Comparison of ENCODE assay signal across 15 mouse cellular contexts in the genomic region with DNA sequence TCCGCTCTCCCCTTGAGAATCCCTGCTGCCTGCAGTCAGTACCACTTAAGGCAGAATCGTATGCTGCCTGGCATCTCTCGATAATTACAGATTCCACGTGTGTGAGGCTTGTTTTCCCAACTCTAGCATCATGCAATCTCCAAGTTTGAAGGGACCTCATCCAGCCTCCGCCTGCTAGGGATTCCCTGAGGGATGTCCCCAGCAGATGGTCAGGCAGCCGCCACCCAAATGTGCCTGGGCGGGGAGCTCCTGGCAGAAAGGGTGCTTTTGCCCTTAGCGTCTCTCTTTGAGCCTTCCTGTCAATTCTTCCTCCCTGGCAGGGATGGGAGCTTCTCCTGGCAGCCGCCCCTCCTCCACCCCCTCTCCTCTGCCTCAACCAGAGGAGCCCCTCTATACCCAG. TPM values are rescaled to one million over a fixed set of nuclear protein-coding genes. Genes with fewer than 3 reads are reported as not detected.
DNase-seq lines count a peak whose midpoint lies in the region; ATAC-seq lines count a peak whose summit lies in the region.
"Had no signal": no experiment of that assay in that cellular context is flagged by ENCODE, and none has a peak within 500 bp of the region (broad histone marks: within the 10 kb centered on the region; RNA-seq: fewer than 3 reads in every experiment).

No protein-coding gene starts in this region.

- H3K27me3 ChIP-seq in midbrain, embryonic 15.5 days (replicated peaks), result 0 out of 2 replicates have a peak, but pooled peaks cover 6% of the 10 kb centered on the region
- no peaks in the 10 kb centered on the region for H3K27me3 ChIP-seq in midbrain, embryonic 16.5 days (ENCODE audit: control insufficient read depth, insufficient read depth, low read depth, low read length)

- H3K4me1 ChIP-seq in midbrain, embryonic 15.5 days, result peaks cover 26% of the 10 kb centered on the region
- peaks cover 18% of the 10 kb centered on the region for H3K4me1 ChIP-seq in midbrain, embryonic 16.5 days (ENCODE audit: control insufficient read depth, insufficient read depth, low read length)

- 43% methylated on average over 9 of the region's 9 CpGs for WGBS in midbrain, embryonic 15.5 days
- 52% methylated on average over 9 of the region's 9 CpGs for WGBS in midbrain, embryonic 16.5 days

- intact Hi-C loops in left cerebral cortex, postnatal 10 days (cut with DNase I), result no loop called here

- H3K27ac ChIP-seq in midbrain, embryonic 15.5 days, result peak overlapping the region; percentile 3; the same call in 1 of the 2 replicates
- H3K27ac ChIP-seq in midbrain, embryonic 16.5 days (ENCODE audit: low read length), result no peak overlapping the region
- H3K27ac ChIP-seq: embryonic facial prominence, embryonic 12.5 days; kidney, postnatal 0 days; liver, embryonic 14.5 days; macrophage had no signal

- DNase-seq in frontal cortex, postnatal 10 days (ENCODE audit: low spot score in 2 of 2), result peak; percentile 63 to 67
- peak; percentile 65 to 70 for DNase-seq in left cerebral cortex, postnatal 10 days (ENCODE audit: extremely low spot score in 1 of 2, low spot score in 2 of 2)
- DNase-seq in right cerebral cortex, postnatal 4 days, result peak; percentile 61
- no peak for DNase-seq in kidney, postnatal 25 days
- DNase-seq in adrenal gland, adult 2 months, result no peak
- DNase-seq: cerebellum, adult 11-12 months; heart, postnatal 36 days; thymus, postnatal 14 days had no signal

- no peak overlapping the region for H3K9ac ChIP-seq in midbrain, embryonic 15.5 days
- H3K9ac ChIP-seq in midbrain, embryonic 16.5 days (ENCODE audit: low read depth, low read length), result no peak overlapping the region
- H3K9ac ChIP-seq: embryonic facial prominence, embryonic 12.5 days; liver, embryonic 14.5 days had no signal

- H3K36me3 ChIP-seq in midbrain, embryonic 15.5 days (replicated peaks), result no peaks in the 10 kb centered on the region
- 0 out of 2 replicates have a peak, but pooled peaks cover 2% of the 10 kb centered on the region for H3K36me3 ChIP-seq in midbrain, embryonic 16.5 days (ENCODE audit: control insufficient read depth, insufficient read depth, low read length)
- H3K36me3 ChIP-seq: embryonic facial prominence, embryonic 12.5 days had no signal

- no peak for ATAC-seq in midbrain, embryonic 15.5 days (replicated peaks)
- ATAC-seq in midbrain, embryonic 16.5 days, result no peak
- ATAC-seq in activated CD4-positive, CD25-positive, alpha-beta regulatory T cell, adult 4 months, result no peak

- no peaks in the 10 kb centered on the region for H3K9me3 ChIP-seq in midbrain, embryonic 15.5 days
- no peaks in the 10 kb centered on the region for H3K9me3 ChIP-seq in midbrain, embryonic 16.5 days (replicated peaks; ENCODE audit: control insufficient read depth, low read length, poor library complexity, severe bottlenecking)
- H3K9me3 ChIP-seq: embryonic facial prominence, embryonic 12.5 days had no signal

- no peak overlapping the region for H3K4me3 ChIP-seq in midbrain, embryonic 15.5 days
- H3K4me3 ChIP-seq in midbrain, embryonic 16.5 days (ENCODE audit: low read depth, low read length), result no peak overlapping the region
- H3K4me3 ChIP-seq: embryonic facial prominence, embryonic 12.5 days had no signal

- H3K4me2 ChIP-seq in midbrain, embryonic 15.5 days, result no peak overlapping the region
- H3K4me2 ChIP-seq in midbrain, embryonic 16.5 days (ENCODE audit: low read length), result no peak overlapping the region
- H3K4me2 ChIP-seq: embryonic facial prominence, embryonic 12.5 days had no signal

RNA-seq across cellular contexts. Expression of gene Phf12, which starts 22.4 kb away (rescaled TPM):
- 19.2 and 20.7 TPM in 2 replicates for polyA plus RNA-seq in midbrain, embryonic 15.5 days (2015; fragmentation: Nextera tagmentation; extraction: Ambion mirVana)
- polyA plus RNA-seq in midbrain, embryonic 16.5 days (2015; fragmentation: Nextera tagmentation; extraction: Ambion mirVana), result 11.8 and 17.8 TPM in 2 replicates
- total RNA-seq in left cerebral cortex, postnatal 10 days (2021), result 10 to 100 TPM; 48.9 to 51.4 TPM
- 10 to 100 TPM; 24.8 to 27.2 TPM for polyA plus RNA-seq in activated CD4-positive, CD25-positive, alpha-beta regulatory T cell, adult 4 months (2017; shearing (Covaris generic))
- 10 to 100 TPM; 47.1 to 53.2 TPM for total RNA-seq in adrenal gland, adult 2 months (2021)
- polyA plus RNA-seq in adrenal gland, adult 2 months (2012; rRNA removed), result 69.1 and 70.3 TPM in 2 replicates

RNA-seq across cellular contexts. Expression of gene Sez6, which starts 29.6 kb away (rescaled TPM):
- 159 and 162 TPM in 2 replicates for polyA plus RNA-seq in midbrain, embryonic 15.5 days (2015; fragmentation: Nextera tagmentation; extraction: Ambion mirVana)
- 140 and 146 TPM in 2 replicates for polyA plus RNA-seq in midbrain, embryonic 16.5 days (2015; fragmentation: Nextera tagmentation; extraction: Ambion mirVana)
- total RNA-seq in left cerebral cortex, postnatal 10 days (2021), result 100 to 1,000 TPM; 226 to 231 TPM
- polyA plus RNA-seq in activated CD4-positive, CD25-positive, alpha-beta regulatory T cell, adult 4 months (2017; shearing (Covaris generic)), result under 1 TPM in 1 of 2 experiments, not detected in 1; 0.20 TPM
- total RNA-seq in adrenal gland, adult 2 months (2021), result 1 to 10 TPM; 2.9 to 4.4 TPM
- 1.5 and 2.0 TPM in 2 replicates for polyA plus RNA-seq in adrenal gland, adult 2 months (2012; rRNA removed)
- polyA plus RNA-seq: macrophage had no signal

Comparison
In these comparisons a context has a peak if more than half of its experiments do, and no peak if none do; other contexts are left out.
1. DNase-seq: peak in frontal cortex, postnatal 10 days (2 of 2), left cerebral cortex, postnatal 10 days (2 of 2) and right cerebral cortex, postnatal 4 days (single experiment); none in kidney, postnatal 25 days (0 of 2) and adrenal gland, adult 2 months (single experiment).
2. RNA of gene Sez6, which starts 29.6 kb away (polyA plus RNA-seq): 159 to 162 TPM in midbrain, embryonic 15.5 days and 140 to 146 TPM in midbrain, embryonic 16.5 days; 1.5 to 2.0 TPM in adrenal gland, adult 2 months and 0.20 TPM in activated CD4-positive, CD25-positive, alpha-beta regulatory T cell, adult 4 months; every median in the first group is over 10 times any median in the second.